Mouse (Mus musculus): ENCODE data around the gene Acot6.
"Not testable (repeated sequence)": the region's sequence is repeated elsewhere in the genome, so short reads cannot be mapped to it uniquely, and the experiment has no call there.

Acot6 gene

GRCm38 (mm10) chr12:84100604-84101492 lies at the start of gene Acot6:
TSS of gene Acot6 (plus strand) at chr12:84100654.
- DNase-seq (ENCODE audit: inconsistent age in 2 of 2, low spot score in 1 of 2) = peak; percentile 63 to 82

GRCm38 (mm10) chr12:84050744-84051143 lies 49.7 kb upstream of the Acot6 start:
- not testable (repeated sequence) for DNase-seq (ENCODE audit: inconsistent age in 2 of 2, low spot score in 1 of 2)

- DNase-seq (ENCODE audit: inconsistent age in 2 of 2, low spot score in 1 of 2) = no peak
Observed at GRCm38 (mm10) chr12:84051937-84052474, 48.4 kb upstream of the Acot6 start, which contains the start of gene Acot3. TSS of gene Acot3 (plus strand) at chr12:84052144.

GRCm38 (mm10) chr12:84052609-84053008 lies 47.8 kb upstream of the Acot6 start:
- DNase-seq (ENCODE audit: inconsistent age in 2 of 2, low spot score in 1 of 2) = peak in 1 of 2 experiments; percentile 49

- peak in 1 of 2 experiments; percentile 48 for DNase-seq (ENCODE audit: inconsistent age in 2 of 2, low spot score in 1 of 2)
Observed at GRCm38 (mm10) chr12:84053173-84053572, 47.3 kb upstream of the Acot6 start.

GRCm38 (mm10) chr12:84053679-84054391 lies 46.6 kb upstream of the Acot6 start:
- peak in 1 of 2 experiments; percentile 59 for DNase-seq (ENCODE audit: inconsistent age in 2 of 2, low spot score in 1 of 2)

- DNase-seq (ENCODE audit: inconsistent age in 2 of 2, low spot score in 1 of 2) = peak in 1 of 2 experiments; percentile 71
Observed at GRCm38 (mm10) chr12:84060946-84061345, 39.5 kb upstream of the Acot6 start.

GRCm38 (mm10) chr12:84062336-84062735 lies 38.1 kb upstream of the Acot6 start:
- DNase-seq (ENCODE audit: inconsistent age in 2 of 2, low spot score in 1 of 2) = no peak

- peak in 1 of 2 experiments; percentile 35 for DNase-seq (ENCODE audit: inconsistent age in 2 of 2, low spot score in 1 of 2)
Observed at GRCm38 (mm10) chr12:84063228-84063627, 37.2 kb upstream of the Acot6 start.

- DNase-seq (ENCODE audit: inconsistent age in 2 of 2, low spot score in 1 of 2) = no peak
Observed at GRCm38 (mm10) chr12:84063833-84064232, 36.6 kb upstream of the Acot6 start.

- DNase-seq (ENCODE audit: inconsistent age in 2 of 2, low spot score in 1 of 2) = no peak
Observed at GRCm38 (mm10) chr12:84064621-84065020, 35.8 kb upstream of the Acot6 start.

- no peak for DNase-seq (ENCODE audit: inconsistent age in 2 of 2, low spot score in 1 of 2)
Observed at GRCm38 (mm10) chr12:84067752-84068151, 32.7 kb upstream of the Acot6 start.

- DNase-seq (ENCODE audit: inconsistent age in 2 of 2, low spot score in 1 of 2) = peak in 1 of 2 experiments; percentile 22
Observed at GRCm38 (mm10) chr12:84068296-84068695, 32.2 kb upstream of the Acot6 start.

GRCm38 (mm10) chr12:84068986-84069385 lies 31.5 kb upstream of the Acot6 start, which contains the start of gene Acot5:
TSS of gene Acot5 (plus strand) at chr12:84069325.
- peak in 1 of 2 experiments; percentile 58 for DNase-seq (ENCODE audit: inconsistent age in 2 of 2, low spot score in 1 of 2)

- DNase-seq (ENCODE audit: inconsistent age in 2 of 2, low spot score in 1 of 2) = peak; percentile 45 to 78
Observed at GRCm38 (mm10) chr12:84069582-84069981, 30.9 kb upstream of the Acot6 start.

GRCm38 (mm10) chr12:84071696-84072095 lies 28.8 kb upstream of the Acot6 start:
- no peak for DNase-seq (ENCODE audit: inconsistent age in 2 of 2, low spot score in 1 of 2)

- no peak for DNase-seq (ENCODE audit: inconsistent age in 2 of 2, low spot score in 1 of 2)
Observed at GRCm38 (mm10) chr12:84077371-84077990, 23.0 kb upstream of the Acot6 start.

- DNase-seq (ENCODE audit: inconsistent age in 2 of 2, low spot score in 1 of 2) = no peak
Observed at GRCm38 (mm10) chr12:84083842-84084241, 16.6 kb upstream of the Acot6 start.

- no peak for DNase-seq (ENCODE audit: inconsistent age in 2 of 2, low spot score in 1 of 2)
Observed at GRCm38 (mm10) chr12:84084581-84084980, 15.9 kb upstream of the Acot6 start.

- not testable (repeated sequence) for DNase-seq (ENCODE audit: inconsistent age in 2 of 2, low spot score in 1 of 2)
Observed at GRCm38 (mm10) chr12:84094666-84095065, 5.8 kb upstream of the Acot6 start.

- DNase-seq (ENCODE audit: inconsistent age in 2 of 2, low spot score in 1 of 2) = no peak
Observed at GRCm38 (mm10) chr12:84099605-84100004, 849 bp upstream of the Acot6 start.

All from adrenal gland, adult (tissue).